Mouse (Mus musculus) lung, postnatal 0 days (tissue): ENCODE results near the gene Fhit. TPM values are rescaled to one million over a fixed set of nuclear protein-coding genes. Genes with fewer than 3 reads are reported as not detected.

Experiments
- ATAC-seq: fragments of 200-750 bp; cut with Nextera tagmentation; 2 replicates; pipeline ENCODE4 v1.8.0; 2017; ENCODE audit warnings: moderate library complexity
- DNase-seq: peaks from one replicate; pipeline ENCODE4 v3.0.0-alpha.2; 2016; ENCODE audit warnings: low spot score
- H3K27ac ChIP-seq: fragments of 300-500 bp; sonication (generic); 2 replicates; pipeline ENCODE4 v1.5.1; 2014; ENCODE audit warnings: antibody characterized with exemption, mild to moderate bottlenecking, low read length, mixed read lengths
- H3K27me3 ChIP-seq: fragments of 300-500 bp; sonication (generic); replicated peaks from 2 replicates; pipeline ENCODE4 v1.6.1; 2014; ENCODE audit warnings: low read length, mixed read lengths; ENCODE audit not compliant: insufficient read depth
- H3K36me3 ChIP-seq: fragments of 300-500 bp; sonication (generic); 2 replicates; pipeline ENCODE4 v1.6.1; 2014; ENCODE audit warnings: low read length, mixed read lengths; ENCODE audit not compliant: insufficient read depth
- H3K4me1 ChIP-seq: fragments of 300-500 bp; sonication (generic); 2 replicates; pipeline ENCODE4 v1.6.1; 2014; ENCODE audit warnings: antibody characterized with exemption, low read depth, low read length, mixed read lengths; ENCODE audit not compliant: insufficient read depth
- H3K4me2 ChIP-seq: fragments of 300-500 bp; sonication (generic); replicated peaks from 2 replicates; pipeline ENCODE4 v1.6.1; 2014; ENCODE audit warnings: low read depth, mild to moderate bottlenecking, low read length, moderate library complexity, mixed read lengths
- H3K4me3 ChIP-seq: fragments of 300-500 bp; sonication (generic); 2 replicates; pipeline ENCODE4 v1.5.1; 2014; ENCODE audit warnings: low read depth, low read length
- H3K9ac ChIP-seq: fragments of 300-500 bp; sonication (generic); replicated peaks from 2 replicates; pipeline ENCODE4 v1.6.1; 2014; ENCODE audit warnings: low read depth, mild to moderate bottlenecking
- H3K9me3 ChIP-seq: fragments of 300-500 bp; sonication (generic); 2 replicates; pipeline ENCODE4 v1.6.1; 2016; ENCODE audit warnings: low read length, mixed read lengths
- CTCF ChIP-seq: IDR thresholded peaks from 2 replicates; pipeline ENCODE4 v1.5.1; 2016; ENCODE audit warnings: antibody characterized with exemption, mild to moderate bottlenecking
- EP300 ChIP-seq: IDR thresholded peaks from 2 replicates; pipeline ENCODE4 v1.6.1; 2016; ENCODE audit warnings: antibody characterized with exemption, mild to moderate bottlenecking, control low read depth
- WGBS: fragments of 180-500 bp; shearing (Covaris S2); extraction: QIAGEN DNeasy Blood & Tissue Kit; methylation state at CpG from one replicate; pipeline ENCODE4 v1.1.7; 2014; 5-methylcytosine and 5-hydroxymethylcytosine counted together
- polyA plus RNA-seq: library from polyadenylated mRNA; unstranded; fragments of >200 nt; fragmentation: Nextera tagmentation; extraction: Ambion mirVana; gene quantifications from 2 replicates; pipeline ENCODE4 v1.2.1, GENCODE M21; 2015

The Fhit gene
- polyA plus RNA-seq, 1 experiment from 2014 or later, result 5.6 TPM

- no peak overlapping the region for H3K27ac ChIP-seq
- no peak overlapping the region for H3K4me3 ChIP-seq
- H3K36me3 ChIP-seq, result no peaks in the 10 kb centered on the region
- no peak for DNase-seq
- no peak for ATAC-seq
- 68% methylated on average over 9 of the region's 9 CpGs for WGBS
- no peak overlapping the region for H3K4me2 ChIP-seq
- TF ChIP-seq CTCF, result no peak
- TF ChIP-seq EP300, result no peak
- H3K4me1 ChIP-seq, result no peaks in the 10 kb centered on the region
- H3K27me3 ChIP-seq, result no peaks in the 10 kb centered on the region
- H3K9me3 ChIP-seq, result no peaks in the 10 kb centered on the region
- H3K9ac ChIP-seq, result no peak overlapping the region
Observed at GRCm38 (mm10) chr14:11151634-11152321, 10.1 kb downstream of the Fhit start.

GRCm38 (mm10) chr14:11133787-11134735, 27.8 kb downstream of the Fhit start:
- Histone ChIP-seq H3K27me3 (no peaks in the 10 kb centered on the region), H3K36me3 (no peaks in the 10 kb centered on the region), H3K4me1 (no peaks in the 10 kb centered on the region), H3K4me3 (no peak overlapping the region), H3K9ac (no peak overlapping the region), H3K9me3 (no peaks in the 10 kb centered on the region), H3K27ac (no peak overlapping the region), H3K4me2 (no peak overlapping the region)
- ATAC-seq (no peak), DNase-seq (no peak)
- no peak for TF ChIP-seq EP300
- no peak for TF ChIP-seq CTCF
- WGBS, result 76% methylated on average over 12 of the region's 12 CpGs

- Histone ChIP-seq H3K4me3 (no peak overlapping the region), H3K9me3 (no peaks in the 10 kb centered on the region), H3K4me2 (no peak overlapping the region), H3K27me3 (no peaks in the 10 kb centered on the region), H3K9ac (no peak overlapping the region), H3K4me1 (no peaks in the 10 kb centered on the region), H3K36me3 (no peaks in the 10 kb centered on the region), H3K27ac (no peak overlapping the region)
- DNase-seq (no peak), ATAC-seq (no peak)
- no peak for TF ChIP-seq EP300
- no peak for TF ChIP-seq CTCF
- 80% methylated on average over 6 of the region's 6 CpGs for WGBS
Observed at GRCm38 (mm10) chr14:11132637-11133474, 29.0 kb downstream of the Fhit start.

GRCm38 (mm10) chr14:11125096-11125495, 36.7 kb downstream of the Fhit start:
- DNase-seq (no peak), ATAC-seq (no peak)

GRCm38 (mm10) chr14:11119076-11119475, 42.8 kb downstream of the Fhit start:
- no peak for TF ChIP-seq CTCF
- no peak for TF ChIP-seq EP300
- no peaks in the 10 kb centered on the region for H3K9me3 ChIP-seq
- H3K27me3 ChIP-seq, result no peaks in the 10 kb centered on the region
- 88% methylated on average over 6 of the region's 6 CpGs for WGBS
- H3K36me3 ChIP-seq, result no peaks in the 10 kb centered on the region
- no peak overlapping the region for H3K27ac ChIP-seq
- H3K4me1 ChIP-seq, result no peaks in the 10 kb centered on the region
- no peak overlapping the region for H3K9ac ChIP-seq
- no peak overlapping the region for H3K4me3 ChIP-seq
- DNase-seq, result no peak
- no peak for ATAC-seq
- H3K4me2 ChIP-seq, result no peak overlapping the region

More at GRCm38 (mm10) chr14:11125096-11125495, 36.7 kb downstream of the Fhit start:
- H3K9ac ChIP-seq, result no peak overlapping the region
- no peaks in the 10 kb centered on the region for H3K36me3 ChIP-seq
- WGBS, result 57% methylated on average over 11 of the region's 11 CpGs
- TF ChIP-seq CTCF (no peak), EP300 (no peak)
- H3K4me2 ChIP-seq, result no peak overlapping the region
- no peaks in the 10 kb centered on the region for H3K27me3 ChIP-seq
- H3K27ac ChIP-seq, result no peak overlapping the region
- no peaks in the 10 kb centered on the region for H3K4me1 ChIP-seq
- no peak overlapping the region for H3K4me3 ChIP-seq
- H3K9me3 ChIP-seq, result no peaks in the 10 kb centered on the region

- TF ChIP-seq EP300 (no peak), CTCF (no peak)
- Histone ChIP-seq H3K4me3 (no peak overlapping the region), H3K9ac (no peak overlapping the region), H3K27me3 (no peaks in the 10 kb centered on the region), H3K4me2 (no peak overlapping the region), H3K9me3 (no peaks in the 10 kb centered on the region), H3K36me3 (no peaks in the 10 kb centered on the region), H3K4me1 (no peaks in the 10 kb centered on the region), H3K27ac (no peak overlapping the region)
- ATAC-seq, result no peak
- DNase-seq, result no peak
- WGBS, result 53% methylated on average over 3 of the region's 3 CpGs
Observed at GRCm38 (mm10) chr14:11085596-11085995, 76.2 kb downstream of the Fhit start.
